Mouse (Mus musculus): ENCODE data around the gene Rab27a. TPM values are rescaled to one million over a fixed set of nuclear protein-coding genes. Genes with fewer than 3 reads are reported as not detected.

Rab27a gene
- total RNA-seq (2021): 10 to 100 TPM; 11.4 to 11.9 TPM

GRCm38 (mm10) chr9:73044146-73045079, at the start of gene Rab27a:
Gene Rab27a, plus strand, starts transcription at chr9:73044854.
- DNase-seq (ENCODE audit: extremely low spot score in 1 of 2, low spot score in 1 of 2): peak; percentile 66 to 92

- no peak for DNase-seq (ENCODE audit: extremely low spot score in 1 of 2, low spot score in 1 of 2)
Measured at GRCm38 (mm10) chr9:72996167-72996566, 48.5 kb upstream of the Rab27a start.

DNA sequence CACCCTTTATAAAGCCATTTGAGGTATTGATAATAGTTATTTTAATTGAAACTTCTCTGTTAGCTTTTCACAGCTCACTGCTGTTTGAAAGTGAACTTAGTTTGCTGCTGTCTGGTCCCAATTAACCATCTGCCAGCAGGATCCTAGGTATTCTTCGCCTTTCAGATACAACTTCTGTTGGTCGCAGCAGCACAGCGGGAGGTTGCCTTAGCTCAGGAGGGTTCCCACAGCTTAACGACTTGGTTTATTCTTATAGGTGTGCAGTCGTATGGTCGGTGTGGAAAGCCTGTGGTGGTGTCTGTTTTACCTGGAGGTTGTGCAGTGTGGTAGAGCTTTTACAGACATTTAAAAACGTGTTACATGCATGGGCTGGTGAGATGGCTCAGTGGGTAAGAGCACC, 47.8 kb upstream of the Rab27a start:
- no peak for DNase-seq (ENCODE audit: extremely low spot score in 1 of 2, low spot score in 1 of 2)

DNA sequence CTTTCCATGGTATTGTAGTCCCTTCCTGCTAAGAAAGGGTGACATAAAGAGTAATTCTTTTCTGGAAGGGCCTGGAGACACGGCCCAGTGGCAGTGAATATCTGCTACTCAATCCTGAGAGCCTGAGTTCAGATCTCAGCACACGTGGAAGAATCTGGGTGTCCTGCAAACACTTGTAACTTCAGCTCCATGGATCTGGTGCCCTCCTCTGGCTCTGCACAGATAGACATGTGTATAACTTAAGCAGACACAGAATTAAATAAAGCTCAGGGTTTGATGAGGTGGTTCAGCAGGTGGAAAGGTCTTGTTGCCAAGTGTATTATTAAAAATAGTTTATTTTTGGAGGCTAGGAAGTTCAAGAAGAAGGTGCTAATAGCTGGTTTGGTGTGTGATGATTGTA, 44.2 kb upstream of the Rab27a start:
- DNase-seq (ENCODE audit: extremely low spot score in 1 of 2, low spot score in 1 of 2): no peak

GRCm38 (mm10) chr9:73001314-73002011, 43.2 kb upstream of the Rab27a start:
- DNase-seq (ENCODE audit: extremely low spot score in 1 of 2, low spot score in 1 of 2): no peak

DNA sequence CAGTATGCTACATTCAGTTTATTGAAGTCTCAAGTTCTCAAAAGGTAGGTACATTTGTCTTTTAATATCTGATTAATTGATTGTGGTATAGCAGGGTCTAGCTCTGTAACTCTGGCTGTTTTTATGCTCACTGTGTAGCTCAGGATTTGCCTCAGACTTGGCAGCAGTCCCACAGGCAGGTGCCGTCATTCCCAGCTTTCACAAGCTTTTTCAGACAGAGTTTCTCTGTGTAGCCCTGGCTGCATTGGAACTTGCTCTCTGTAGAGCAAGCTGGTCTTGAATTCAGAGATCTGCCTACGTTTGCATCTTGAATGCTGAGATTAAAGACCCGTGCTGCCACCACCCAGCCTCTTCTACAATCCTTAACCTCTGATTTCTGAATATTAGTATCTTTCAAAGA, 42.5 kb upstream of the Rab27a start:
- no peak for DNase-seq (ENCODE audit: extremely low spot score in 1 of 2, low spot score in 1 of 2)

- no peak for DNase-seq (ENCODE audit: extremely low spot score in 1 of 2, low spot score in 1 of 2)
Measured at GRCm38 (mm10) chr9:73004076-73004475, 40.6 kb upstream of the Rab27a start.

DNA sequence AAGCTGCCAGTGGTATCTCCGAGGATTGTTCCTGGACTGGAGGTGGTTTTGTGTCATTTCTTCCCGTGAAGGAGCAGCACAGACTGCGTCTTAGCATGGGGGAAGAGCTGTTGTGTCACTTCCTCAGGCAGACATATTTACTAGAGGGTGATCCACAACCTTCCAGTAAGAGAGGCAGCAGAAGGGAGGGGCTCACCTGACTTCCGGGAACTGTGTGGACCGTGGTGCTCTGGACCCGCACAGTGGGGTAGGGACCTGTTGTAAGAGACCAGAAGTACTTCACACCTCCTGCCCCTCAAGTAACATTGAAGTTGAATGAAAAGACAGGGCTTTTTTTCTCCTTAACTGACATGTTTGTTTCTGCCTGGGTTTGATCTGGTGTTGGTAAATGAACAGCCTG, 39.5 kb upstream of the Rab27a start:
- DNase-seq (ENCODE audit: extremely low spot score in 1 of 2, low spot score in 1 of 2): no peak

DNA sequence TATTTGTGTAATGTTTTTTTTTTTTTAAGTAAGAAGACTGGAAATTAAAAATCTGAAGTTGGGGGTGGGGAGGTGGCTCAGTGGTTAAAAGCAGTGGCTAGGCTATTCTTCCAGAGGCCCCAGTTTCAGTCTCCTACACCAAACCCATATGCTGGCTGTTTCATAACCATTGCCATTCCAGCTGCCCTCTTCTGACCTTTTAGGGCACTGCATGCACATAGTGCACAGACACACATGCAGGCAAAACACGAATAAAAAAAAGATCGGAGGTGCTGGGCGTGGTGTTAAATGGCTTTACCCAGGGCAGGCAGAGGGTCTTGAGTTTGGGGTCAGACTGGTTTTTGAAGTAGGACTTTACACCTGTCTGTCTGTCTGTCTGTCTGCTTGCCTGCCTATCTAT, 38.5 kb upstream of the Rab27a start:
- no peak for DNase-seq (ENCODE audit: extremely low spot score in 1 of 2, low spot score in 1 of 2)

DNA sequence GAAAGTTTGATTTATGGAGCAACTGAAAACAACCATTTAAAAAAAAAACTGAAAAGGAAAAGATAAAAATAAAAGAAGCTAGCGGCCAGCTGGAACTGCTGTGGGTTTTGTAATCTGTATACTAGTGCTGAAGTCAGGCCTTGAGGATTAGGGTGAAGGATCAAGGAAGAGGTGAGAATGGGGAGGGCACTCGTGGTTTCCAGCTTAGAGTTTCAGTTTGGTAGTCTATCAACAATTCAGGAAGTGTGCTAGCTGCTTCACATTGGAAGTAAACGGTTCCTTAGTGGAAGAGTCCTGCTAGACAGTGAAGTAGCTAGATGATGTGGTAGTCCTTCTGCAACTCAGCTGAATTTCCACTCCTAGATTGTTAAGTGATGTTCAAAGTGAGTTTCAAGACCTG, 36.3 kb upstream of the Rab27a start:
- no peak for DNase-seq (ENCODE audit: extremely low spot score in 1 of 2, low spot score in 1 of 2)

DNA sequence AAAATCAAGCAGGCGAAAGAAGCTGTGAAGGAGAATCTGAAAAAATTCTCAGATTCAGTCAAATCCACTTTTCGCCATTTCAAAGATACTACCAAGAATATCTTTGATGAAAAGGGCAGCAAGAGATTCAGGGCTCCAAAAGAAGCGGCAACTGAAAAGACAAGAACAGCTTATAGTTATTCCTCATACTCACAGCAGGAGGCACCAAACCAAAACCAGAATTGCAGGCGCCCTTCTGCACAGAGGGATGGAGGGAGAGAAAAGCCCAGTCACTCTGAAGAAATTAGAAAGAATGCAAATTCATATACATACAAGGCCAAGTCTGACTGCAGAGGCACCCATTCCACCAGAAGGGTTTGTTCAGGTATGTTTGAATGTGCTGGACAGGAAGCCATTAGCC, 32.0 kb upstream of the Rab27a start:
- DNase-seq (ENCODE audit: extremely low spot score in 1 of 2, low spot score in 1 of 2): no peak

DNA sequence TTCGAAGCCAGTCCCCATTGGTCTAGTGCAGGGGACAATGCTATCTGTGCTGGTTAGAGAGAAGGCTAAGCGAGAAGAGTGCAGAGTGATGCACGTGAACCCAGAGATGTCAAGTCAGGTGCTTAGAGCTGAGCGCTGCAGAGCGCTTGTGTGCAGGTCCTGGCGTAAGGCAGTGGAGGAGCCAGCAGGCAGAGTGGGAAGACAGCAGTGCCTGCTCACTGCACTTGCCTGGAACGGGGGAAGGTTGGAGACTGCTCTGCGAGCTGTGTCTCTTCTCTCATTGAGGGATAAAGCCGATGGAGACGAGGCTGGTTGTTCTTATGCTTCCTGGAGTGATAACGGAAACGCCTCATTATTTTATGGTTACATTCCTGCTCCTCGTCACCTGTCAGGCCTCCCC, 29.9 kb upstream of the Rab27a start:
- DNase-seq (ENCODE audit: extremely low spot score in 1 of 2, low spot score in 1 of 2): no peak

- no peak for DNase-seq (ENCODE audit: extremely low spot score in 1 of 2, low spot score in 1 of 2)
Measured at GRCm38 (mm10) chr9:73019841-73020240, 24.8 kb upstream of the Rab27a start.

DNA sequence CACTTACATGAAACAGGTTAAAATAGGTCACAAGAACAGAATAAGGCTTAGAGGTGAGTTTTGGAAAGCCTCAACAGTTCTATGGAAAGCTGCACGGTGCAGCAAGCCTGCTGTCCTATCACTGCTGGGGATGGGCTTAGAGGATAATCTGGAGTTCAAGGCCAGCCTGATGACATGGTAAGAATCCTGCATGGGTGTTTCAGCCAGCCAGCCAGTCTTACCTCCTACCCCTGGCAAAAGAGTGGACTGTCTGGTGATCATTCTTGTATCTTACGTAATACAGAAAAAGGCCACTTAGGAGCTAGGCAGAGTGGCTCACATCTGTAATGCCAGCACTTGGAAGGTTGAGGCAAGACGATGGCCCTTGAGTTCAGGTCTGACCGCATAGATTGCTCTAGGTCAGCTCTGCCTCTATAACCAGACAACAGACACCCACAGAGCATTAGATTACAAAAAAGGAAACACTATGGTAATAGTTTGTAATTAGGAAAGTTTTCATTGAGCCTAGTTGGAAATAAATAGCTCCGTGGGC, 24.0 kb upstream of the Rab27a start:
- DNase-seq (ENCODE audit: extremely low spot score in 1 of 2, low spot score in 1 of 2): no peak

- peak in 1 of 2 experiments; percentile 37 for DNase-seq (ENCODE audit: extremely low spot score in 1 of 2, low spot score in 1 of 2)
Measured at GRCm38 (mm10) chr9:73025818-73026636, 18.6 kb upstream of the Rab27a start.

DNA sequence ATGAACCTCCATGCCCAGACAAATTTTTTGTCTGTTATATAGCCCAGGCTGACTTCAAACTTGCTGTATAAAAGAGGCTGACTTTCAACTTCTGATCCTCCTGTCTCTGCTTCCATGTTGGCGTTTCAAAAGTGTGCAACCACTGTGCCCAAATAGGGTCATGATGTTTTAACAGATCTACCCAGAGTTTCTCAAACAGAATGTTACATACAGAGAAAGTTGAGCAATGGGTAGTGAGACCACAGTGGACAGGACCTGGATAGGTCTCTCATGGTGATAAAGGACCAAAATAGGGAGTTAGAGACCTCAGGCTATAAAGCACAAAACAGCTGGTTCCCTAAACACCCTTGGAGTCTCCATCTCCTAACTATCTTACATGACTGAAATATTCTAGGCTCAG, 14.2 kb upstream of the Rab27a start:
- DNase-seq (ENCODE audit: extremely low spot score in 1 of 2, low spot score in 1 of 2): no peak

- no peak for DNase-seq (ENCODE audit: extremely low spot score in 1 of 2, low spot score in 1 of 2)
Measured at GRCm38 (mm10) chr9:73031421-73031820, 13.2 kb upstream of the Rab27a start.

DNA sequence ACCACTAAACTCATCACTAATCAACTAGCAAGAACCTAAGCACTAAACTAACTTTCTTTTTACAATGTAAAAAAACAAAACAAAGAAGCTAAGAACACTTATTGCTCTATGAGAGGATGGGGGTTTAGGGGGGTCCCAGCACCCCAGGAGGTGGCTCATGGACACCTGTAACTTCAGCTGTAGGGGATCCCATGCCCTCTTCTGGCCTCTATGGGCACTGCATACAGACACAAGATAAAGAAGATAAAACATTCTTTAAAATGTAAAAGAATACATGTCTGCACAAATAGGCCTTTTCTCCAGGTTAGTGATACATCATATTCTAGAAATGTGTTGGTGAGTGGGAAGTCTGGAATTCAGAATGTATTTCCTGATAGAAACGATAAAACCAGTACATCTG, 11.2 kb upstream of the Rab27a start:
- no peak for DNase-seq (ENCODE audit: extremely low spot score in 1 of 2, low spot score in 1 of 2)

DNA sequence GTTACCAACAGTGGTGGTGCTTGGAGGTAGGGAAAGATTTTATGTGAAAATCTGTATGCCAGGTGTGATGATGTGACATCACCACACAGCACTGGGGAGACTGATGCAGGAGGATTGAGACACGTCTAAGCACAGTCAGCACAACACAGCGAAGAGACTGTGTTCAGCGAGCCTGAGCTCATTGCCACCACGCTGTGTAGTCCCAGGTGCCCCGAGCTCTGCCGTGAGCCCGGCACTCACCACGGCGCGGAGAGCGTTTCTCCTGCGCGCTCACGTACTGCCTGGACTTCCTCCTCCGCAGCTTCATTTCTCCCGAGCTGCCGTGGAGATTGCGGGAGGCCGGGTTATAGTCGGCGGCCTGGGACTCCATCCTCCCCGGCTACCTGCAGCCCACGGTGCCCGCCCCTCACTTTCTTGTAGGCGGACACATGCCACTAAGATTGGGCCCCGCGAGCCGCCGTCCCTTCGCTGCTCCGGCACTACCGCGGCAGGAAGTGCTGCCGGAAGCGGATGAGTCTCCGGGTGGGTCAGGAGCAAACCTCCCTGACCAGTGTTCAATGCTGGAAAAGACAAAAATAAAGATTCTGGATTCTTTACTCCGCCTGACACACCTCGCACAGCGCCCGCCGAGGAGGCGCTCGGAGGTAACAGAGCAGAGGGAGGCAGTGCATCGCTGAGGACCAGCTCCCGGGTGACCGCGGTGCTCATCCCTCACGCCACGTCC, 5.3 kb upstream of the Rab27a start:
- DNase-seq (ENCODE audit: extremely low spot score in 1 of 2, low spot score in 1 of 2): peak; percentile 84 to 92

GRCm38 (mm10) chr9:73040080-73040479, 4.6 kb upstream of the Rab27a start, which contains the start of gene Pigb:
Gene Pigb, minus strand, starts transcription at chr9:73040378.
- DNase-seq (ENCODE audit: extremely low spot score in 1 of 2, low spot score in 1 of 2): no peak
